Mouse (Mus musculus): ENCODE measurements around the gene Osgep. TPM values are rescaled to one million over a fixed set of nuclear protein-coding genes. Genes with fewer than 3 reads are reported as not detected.
"Not testable (repeated sequence)": the region's sequence is repeated elsewhere in the genome, so short reads cannot be mapped to it uniquely, and the experiment has no call there.

Gene Osgep
- polyA plus RNA-seq, 1 experiment from 2014 or later: 141 TPM

- H3K9me3 ChIP-seq: no peaks in the 10 kb centered on the region
- no peaks in the 10 kb centered on the region for H3K36me3 ChIP-seq (replicated peaks)
- no peaks in the 10 kb centered on the region for H3K27me3 ChIP-seq
- no peak overlapping the region for H3K4me3 ChIP-seq (replicated peaks)
- no peak overlapping the region for H3K4me2 ChIP-seq
- no peak overlapping the region for H3K27ac ChIP-seq
- no peak for ATAC-seq (ENCODE audit: low FRiP score)
- 89% methylated on average over 5 of the region's 5 CpGs for WGBS
- peaks cover 4% of the 10 kb centered on the region; the same call in 1 of the 2 replicates for H3K4me1 ChIP-seq
- H3K9ac ChIP-seq: no peak overlapping the region
Measured at GRCm38 (mm10) chr14:50868656-50869055, 56.0 kb downstream of the Osgep start.

DNA sequence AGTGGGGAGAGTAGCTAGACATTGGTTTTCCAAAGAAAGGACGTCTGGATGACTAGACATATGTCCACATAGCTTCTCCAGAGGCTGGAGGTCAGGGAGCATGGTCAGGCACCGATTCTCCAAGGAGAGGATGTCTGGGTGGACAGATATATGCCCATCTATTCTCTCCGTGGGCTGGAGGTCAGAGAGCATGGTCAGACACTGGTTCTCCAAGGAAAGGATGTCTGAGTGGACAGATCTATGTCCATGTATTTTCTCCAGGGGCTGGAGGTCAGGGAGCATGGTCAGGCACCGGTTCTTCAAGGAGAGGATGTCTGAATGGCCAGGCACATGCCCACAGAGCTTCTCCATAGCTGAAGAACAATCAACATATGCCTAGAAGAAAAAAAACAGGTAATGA, 56.5 kb downstream of the Osgep start:
- Histone ChIP-seq H3K4me2 (no peak overlapping the region), H3K4me3 (replicated peaks) (no peak overlapping the region), H3K9ac (no peak overlapping the region), H3K27me3 (no peaks in the 10 kb centered on the region), H3K36me3 (replicated peaks) (no peaks in the 10 kb centered on the region), H3K27ac (no peak overlapping the region), H3K9me3 (no peaks in the 10 kb centered on the region), H3K4me1 (peaks cover 4% of the 10 kb centered on the region; the same call in 1 of the 2 replicates)
- ATAC-seq (ENCODE audit: low FRiP score): no peak
- WGBS: 82% methylated on average over 4 of the region's 4 CpGs

DNA sequence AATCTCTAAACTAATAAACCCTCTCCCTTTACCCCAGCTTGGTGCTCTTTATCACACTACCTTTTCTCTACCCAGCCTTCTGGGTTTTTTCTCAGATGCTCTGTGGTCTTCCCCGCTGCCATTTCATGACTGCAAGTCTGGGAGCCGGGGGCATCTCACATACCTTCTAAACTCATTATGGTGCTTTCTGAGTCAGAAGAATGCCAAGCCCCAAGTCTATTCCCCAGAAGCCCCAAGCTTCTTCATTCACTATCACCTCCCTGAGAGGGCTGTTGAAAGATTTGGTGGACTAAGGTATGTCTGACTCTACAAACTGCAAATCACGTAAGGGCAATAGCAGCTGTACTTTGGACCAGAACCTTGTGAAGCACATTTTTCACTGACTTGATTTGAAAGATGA, 57.7 kb downstream of the Osgep start:
- H3K4me1 ChIP-seq: peaks cover 4% of the 10 kb centered on the region; the same call in 1 of the 2 replicates
- WGBS: 98% methylated on average over 3 of the region's 3 CpGs
- no peaks in the 10 kb centered on the region for H3K9me3 ChIP-seq
- no peak overlapping the region for H3K4me3 ChIP-seq (replicated peaks)
- H3K27ac ChIP-seq: no peak overlapping the region
- no peaks in the 10 kb centered on the region for H3K27me3 ChIP-seq
- H3K36me3 ChIP-seq (replicated peaks): no peaks in the 10 kb centered on the region
- no peak for ATAC-seq (ENCODE audit: low FRiP score)
- no peak overlapping the region for H3K9ac ChIP-seq
- no peak overlapping the region for H3K4me2 ChIP-seq

DNA sequence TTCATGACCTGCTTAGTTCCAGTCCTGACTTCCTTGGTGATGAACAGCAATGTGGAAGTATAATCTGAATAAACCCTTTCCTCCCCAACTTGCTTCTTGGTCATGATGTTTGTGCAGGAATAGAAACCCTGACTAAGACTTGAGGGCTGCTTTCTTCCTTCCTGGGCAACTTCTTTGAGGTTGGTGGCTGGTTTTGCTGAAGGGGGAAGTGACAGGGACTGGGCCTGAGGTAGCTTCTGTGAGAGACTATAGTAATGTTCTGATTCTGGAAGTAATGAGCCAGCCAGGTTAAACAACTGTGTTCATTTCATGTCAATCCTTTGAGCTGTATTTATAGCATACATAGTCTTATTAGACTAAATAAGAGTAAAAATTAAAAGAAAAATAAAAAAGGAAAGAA, 59.7 kb downstream of the Osgep start:
- H3K36me3 ChIP-seq (replicated peaks); ATAC-seq (ENCODE audit: low FRiP score); H3K4me3 ChIP-seq (replicated peaks); H3K9ac ChIP-seq; H3K4me1 ChIP-seq; H3K9me3 ChIP-seq; H3K27me3 ChIP-seq; H3K27ac ChIP-seq; H3K4me2 ChIP-seq: not testable (repeated sequence)

- Histone ChIP-seq H3K4me2 (no peak overlapping the region), H3K9ac (no peak overlapping the region), H3K27me3 (no peaks in the 10 kb centered on the region), H3K4me3 (replicated peaks) (no peak overlapping the region), H3K36me3 (replicated peaks) (no peaks in the 10 kb centered on the region), H3K9me3 (no peaks in the 10 kb centered on the region), H3K27ac (no peak overlapping the region), H3K4me1 (no peaks in the 10 kb centered on the region)
- no peak for ATAC-seq (ENCODE audit: low FRiP score)
- whole genome bisulfite sequencing: 94% methylated on average over 10 of the region's 10 CpGs
Measured at GRCm38 (mm10) chr14:50862641-50863040, 62.1 kb downstream of the Osgep start.

Other genes starting within 250 kb of the Osgep start
- not detected in 2 replicates for gene Olfr747, start 231.7 kb downstream of the Osgep start, polyA plus RNA-seq (2016; fragmentation: Nextera tagmentation; extraction: Ambion mirVana)
- 0.05 TPM in 1 of 2 replicates, not detected in the other for gene Olfr748, start 217.5 kb downstream of the Osgep start, polyA plus RNA-seq (2016; fragmentation: Nextera tagmentation; extraction: Ambion mirVana)
- not detected in 2 replicates for gene Olfr749, start 179.8 kb downstream of the Osgep start, polyA plus RNA-seq (2016; fragmentation: Nextera tagmentation; extraction: Ambion mirVana)
- gene Ttc5, start 139.4 kb downstream of the Osgep start, polyA plus RNA-seq (2016; fragmentation: Nextera tagmentation; extraction: Ambion mirVana): 114 and 115 TPM in 2 replicates
- gene Ccnb1ip1, start 117.2 kb downstream of the Osgep start, polyA plus RNA-seq (2016; fragmentation: Nextera tagmentation; extraction: Ambion mirVana): not detected in 2 replicates
- gene Parp2, start 117.1 kb downstream of the Osgep start, polyA plus RNA-seq (2016; fragmentation: Nextera tagmentation; extraction: Ambion mirVana): 58.9 and 67.6 TPM in 2 replicates
- 4.5 and 4.9 TPM in 2 replicates for gene Tep1, start 54.3 kb downstream of the Osgep start, polyA plus RNA-seq (2016; fragmentation: Nextera tagmentation; extraction: Ambion mirVana)
- gene Klhl33, start 27.4 kb downstream of the Osgep start, polyA plus RNA-seq (2016; fragmentation: Nextera tagmentation; extraction: Ambion mirVana): 0.08 and 0.10 TPM in 2 replicates
- 346 and 350 TPM in 2 replicates for gene Apex1, start 75 bp upstream of the Osgep start, polyA plus RNA-seq (2016; fragmentation: Nextera tagmentation; extraction: Ambion mirVana)
- gene Pip4p1, start 6.0 kb upstream of the Osgep start, polyA plus RNA-seq (2016; fragmentation: Nextera tagmentation; extraction: Ambion mirVana): 67.3 and 73.1 TPM in 2 replicates
- 43.8 and 44.3 TPM in 2 replicates for gene Pnp, start 6.2 kb upstream of the Osgep start, polyA plus RNA-seq (2016; fragmentation: Nextera tagmentation; extraction: Ambion mirVana)
- not detected in 2 replicates for gene Gm49342, start 19.6 kb upstream of the Osgep start, polyA plus RNA-seq (2016; fragmentation: Nextera tagmentation; extraction: Ambion mirVana)
- 0.42 and 0.60 TPM in 2 replicates for gene Pnp2, start 31.1 kb upstream of the Osgep start, polyA plus RNA-seq (2016; fragmentation: Nextera tagmentation; extraction: Ambion mirVana)
- gene Rnase10, start 82.9 kb upstream of the Osgep start, polyA plus RNA-seq (2016; fragmentation: Nextera tagmentation; extraction: Ambion mirVana): not detected in 2 replicates
- not detected in 2 replicates for gene Rnase9, start 117.0 kb upstream of the Osgep start, polyA plus RNA-seq (2016; fragmentation: Nextera tagmentation; extraction: Ambion mirVana)
- gene Rnase11, start 125.3 kb upstream of the Osgep start, polyA plus RNA-seq (2016; fragmentation: Nextera tagmentation; extraction: Ambion mirVana): not detected in 2 replicates
- not detected in 2 replicates for gene Rnase12, start 132.8 kb upstream of the Osgep start, polyA plus RNA-seq (2016; fragmentation: Nextera tagmentation; extraction: Ambion mirVana)
- not detected in 2 replicates for gene Olfr750, start 149.5 kb upstream of the Osgep start, polyA plus RNA-seq (2016; fragmentation: Nextera tagmentation; extraction: Ambion mirVana)
- 8.3 and 9.1 TPM in 2 replicates for gene Rnase4, start 166.2 kb upstream of the Osgep start, polyA plus RNA-seq (2016; fragmentation: Nextera tagmentation; extraction: Ambion mirVana)
- 1.6 and 1.7 TPM in 2 replicates for gene Ang, start 166.3 kb upstream of the Osgep start, polyA plus RNA-seq (2016; fragmentation: Nextera tagmentation; extraction: Ambion mirVana)
- gene Eddm3b, start 189.5 kb upstream of the Osgep start, polyA plus RNA-seq (2016; fragmentation: Nextera tagmentation; extraction: Ambion mirVana): not detected in 2 replicates
- 0.18 and 0.19 TPM in 2 replicates for gene Rnase6, start 199.0 kb upstream of the Osgep start, polyA plus RNA-seq (2016; fragmentation: Nextera tagmentation; extraction: Ambion mirVana)
- not detected in 2 replicates for gene Rnase1, start 221.9 kb upstream of the Osgep start, polyA plus RNA-seq (2016; fragmentation: Nextera tagmentation; extraction: Ambion mirVana)
- gene Rnase2b, start 237.4 kb upstream of the Osgep start, polyA plus RNA-seq (2016; fragmentation: Nextera tagmentation; extraction: Ambion mirVana): not detected in 2 replicates